Mouse (Mus musculus): Measurements from ENCODE around the gene Afmid.

DNA sequence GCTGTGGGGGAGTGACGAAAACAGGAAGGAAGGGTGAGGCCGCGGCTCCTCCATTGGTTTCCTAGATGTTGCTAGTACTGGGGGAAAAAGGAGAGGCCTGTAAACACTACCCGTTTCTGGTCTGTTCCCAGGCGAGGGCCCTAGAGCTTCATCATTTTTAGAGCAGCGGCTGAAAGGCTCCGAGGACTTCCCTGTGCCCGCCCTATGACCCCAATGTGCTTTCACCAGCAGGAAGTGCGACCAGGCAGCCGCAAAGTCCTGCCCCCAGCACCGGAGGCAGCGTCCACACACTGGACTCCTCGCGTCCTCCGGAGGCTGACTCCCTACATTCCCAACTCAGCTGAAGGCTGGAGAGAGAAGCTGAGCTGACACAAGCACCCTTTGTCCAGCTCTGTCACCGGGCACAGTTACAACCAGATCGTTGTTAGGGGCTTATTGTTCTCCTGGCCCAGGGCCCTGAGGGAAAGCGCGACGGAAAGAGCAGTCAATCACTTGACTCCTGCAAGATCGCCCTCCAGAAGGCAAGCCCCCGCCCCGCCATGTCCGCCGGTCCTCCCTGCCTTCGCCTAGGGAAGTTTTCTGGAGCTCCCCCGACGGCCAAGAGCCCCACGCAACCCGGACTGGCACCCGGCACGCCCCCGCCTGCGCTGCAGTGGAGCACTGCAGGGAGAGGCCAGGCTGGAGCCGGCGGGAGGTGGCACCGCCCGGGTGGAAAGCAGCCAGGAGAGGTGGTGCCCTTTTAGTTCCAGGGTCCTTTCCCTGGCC, 46.1 kb upstream of the Afmid start:
- TF ChIP-seq POLR2A (IDR thresholded peaks at IDR 0.05; ENCODE audit: low read depth, low read length) (peak; percentile 70), CTCF (IDR thresholded peaks at IDR 0.05; ENCODE audit: extremely low read depth, insufficient read depth, insufficient read length, insufficient replicate concordance) (no peak)
